Mouse (Mus musculus) spleen, adult 2 months (tissue): Measurements from ENCODE around the gene Gm10643. TPM values are rescaled to one million over a fixed set of nuclear protein-coding genes. Genes with fewer than 3 reads are reported as not detected.

Source experiments
- DNase-seq, 2 experiments: peaks; one replicate each; pipeline versions ENCODE4 v3.0.0 to v3.0.0-alpha.2; 2012 to 2021; ENCODE audit warnings: low spot score in 2 of 2, low read depth in 1 of 2
- H3K27ac ChIP-seq: fragments of 200-500 bp; 2 replicates; pipeline ENCODE4 v1.5.1; 2012; ENCODE audit warnings: low read length, inconsistent platforms; ENCODE audit not compliant: insufficient read depth
- H3K27me3 ChIP-seq: fragments of 200-500 bp; 2 replicates; pipeline ENCODE4 v1.6.1; 2012; ENCODE audit warnings: mild to moderate bottlenecking, moderate library complexity, low read length, inconsistent platforms; ENCODE audit not compliant: control insufficient read depth, insufficient read depth
- H3K36me3 ChIP-seq: fragments of 200-500 bp; 2 replicates; pipeline ENCODE4 v1.6.1; 2012; ENCODE audit warnings: mild to moderate bottlenecking, low read length, inconsistent platforms; ENCODE audit not compliant: control insufficient read depth, insufficient read depth
- H3K4me1 ChIP-seq: fragments of 200-500 bp; 2 replicates; pipeline ENCODE4 v1.6.1; 2011; ENCODE audit warnings: inconsistent platforms; ENCODE audit not compliant: control insufficient read depth, insufficient read depth, insufficient read length
- H3K4me3 ChIP-seq: fragments of 200-500 bp; 2 replicates; pipeline ENCODE4 v1.5.1; 2011; ENCODE audit warnings: mild to moderate bottlenecking, inconsistent platforms; ENCODE audit not compliant: insufficient read depth, insufficient read length; ENCODE audit errors: extremely low read depth
- CTCF ChIP-seq: fragments of 200-500 bp; IDR thresholded peaks from 2 replicates; pipeline ENCODE4 v1.5.1; 2011; ENCODE audit warnings: mild to moderate bottlenecking, inconsistent platforms; ENCODE audit not compliant: insufficient read depth, insufficient read length, insufficient replicate concordance; ENCODE audit errors: extremely low read depth
- POLR2A ChIP-seq: fragments of 200-500 bp; IDR thresholded peaks from 2 replicates; pipeline ENCODE4 v1.6.1; 2011; ENCODE audit warnings: low read depth, low read length, inconsistent platforms
- WGBS: fragments of 180-500 bp; shearing (Covaris S2); methylation state at CpG from one replicate; pipeline ENCODE4 v1.1.7; 2018; 5-methylcytosine and 5-hydroxymethylcytosine counted together
- polyA plus RNA-seq: library from polyadenylated mRNA; depleted of rRNA; stranded (reverse); fragments of >200 nt; gene quantifications from 2 replicates; pipeline ENCODE4 v1.2.3, GENCODE M21; 2012

The Gm10643 gene
- polyA plus RNA-seq, 1 experiment = 0.35 TPM

GRCm38 (mm10) chr8:84042066-84042947, 22.6 kb downstream of the Gm10643 start, which contains the start of gene Il27ra:
Il27ra (minus strand) TSS chr8:84042589.
- TF ChIP-seq POLR2A = peak; percentile 54
- TF ChIP-seq CTCF = peak; percentile 64; the same call in 1 of the 2 replicates
- H3K36me3 ChIP-seq = peaks cover 7% of the 10 kb centered on the region; the same call in 1 of the 2 replicates
- H3K4me1 ChIP-seq = peaks cover 9% of the 10 kb centered on the region; the same call in 1 of the 2 replicates
- peak; percentile 35 to 75 for DNase-seq
- H3K4me3 ChIP-seq = peak within 1 kb of the TSS; percentile 93
- no peaks in the 10 kb centered on the region for H3K27me3 ChIP-seq
- H3K27ac ChIP-seq = peak within 1 kb of the TSS; percentile 91
- WGBS = under 1% methylated on average over 40 of the region's 40 CpGs

GRCm38 (mm10) chr8:84039050-84039449, 25.9 kb downstream of the Gm10643 start:
- H3K4me3 ChIP-seq = no peak overlapping the region
- TF ChIP-seq CTCF (peak; percentile 80; the same call in 1 of the 2 replicates), POLR2A (no peak)
- H3K27me3 ChIP-seq = no peaks in the 10 kb centered on the region
- no peak overlapping the region for H3K27ac ChIP-seq
- H3K36me3 ChIP-seq = peaks cover 17% of the 10 kb centered on the region
- WGBS = 17% methylated on average over 5 of the region's 5 CpGs
- peaks cover 9% of the 10 kb centered on the region; the same call in 1 of the 2 replicates for H3K4me1 ChIP-seq
- DNase-seq = peak; percentile 56 to 72

GRCm38 (mm10) chr8:84038015-84038414, 26.9 kb downstream of the Gm10643 start:
- no peak overlapping the region for H3K4me3 ChIP-seq
- no peak for TF ChIP-seq POLR2A
- TF ChIP-seq CTCF = no peak
- peaks cover 7% of the 10 kb centered on the region; the same call in 1 of the 2 replicates for H3K4me1 ChIP-seq
- DNase-seq = no peak
- 82% methylated on average over 5 of the region's 5 CpGs for WGBS
- no peak overlapping the region for H3K27ac ChIP-seq
- no peaks in the 10 kb centered on the region for H3K27me3 ChIP-seq
- H3K36me3 ChIP-seq = peaks cover 21% of the 10 kb centered on the region

- Histone ChIP-seq H3K4me3 (no peak overlapping the region), H3K27ac (no peak overlapping the region), H3K36me3 (peaks cover 35% of the 10 kb centered on the region), H3K27me3 (no peaks in the 10 kb centered on the region), H3K4me1 (no peaks in the 10 kb centered on the region)
- 90% methylated on average over 4 of the region's 4 CpGs for WGBS
- TF ChIP-seq POLR2A (no peak), CTCF (no peak)
- no peak for DNase-seq
Observed at GRCm38 (mm10) chr8:84032777-84033176, 32.2 kb downstream of the Gm10643 start.

- Histone ChIP-seq H3K27me3 (peaks cover 10% of the 10 kb centered on the region), H3K36me3 (peaks cover 27% of the 10 kb centered on the region), H3K27ac (no peak overlapping the region), H3K4me3 (no peak overlapping the region), H3K4me1 (peaks cover 5% of the 10 kb centered on the region; the same call in 1 of the 2 replicates)
- no peak for DNase-seq
- 89% methylated on average over 5 of the region's 5 CpGs for WGBS
- TF ChIP-seq CTCF (no peak), POLR2A (no peak)
Observed at GRCm38 (mm10) chr8:84029272-84029671, 35.7 kb downstream of the Gm10643 start.

- Histone ChIP-seq H3K27me3 (peaks cover 10% of the 10 kb centered on the region), H3K36me3 (peaks cover 17% of the 10 kb centered on the region), H3K27ac (no peak overlapping the region), H3K4me1 (peaks cover 5% of the 10 kb centered on the region; the same call in 1 of the 2 replicates), H3K4me3 (no peak overlapping the region)
- 6% methylated on average over 10 of the region's 10 CpGs for WGBS
- TF ChIP-seq CTCF (no peak), POLR2A (no peak)
- DNase-seq = peak in 1 of 2 experiments; percentile 63
Observed at GRCm38 (mm10) chr8:84027449-84027848, 37.5 kb downstream of the Gm10643 start.
